Mouse (Mus musculus) hindbrain, embryonic 11.5 days (tissue): ENCODE results near the gene Stt3b. TPM values are rescaled to one million over a fixed set of nuclear protein-coding genes. Genes with fewer than 3 reads are reported as not detected.

Source experiments
- ATAC-seq: fragments of 200-750 bp; cut with Nextera tagmentation; 2 replicates; pipeline ENCODE4 v1.8.0; 2017; ENCODE audit warnings: mild to moderate bottlenecking, moderate TSS enrichment, moderate library complexity; ENCODE audit not compliant: low FRiP score
- DNase-seq: peaks from one replicate; pipeline ENCODE4 v3.0.0-alpha.2; 2015; ENCODE audit warnings: low spot score
- H3K27ac ChIP-seq: fragments of 300-500 bp; sonication (generic); 2 replicates; pipeline ENCODE4 v1.5.1; 2014; ENCODE audit warnings: mild to moderate bottlenecking, low read depth, low read length
- H3K27me3 ChIP-seq: fragments of 300-500 bp; sonication (generic); 2 replicates; pipeline ENCODE4 v1.6.1; 2014; ENCODE audit warnings: mild to moderate bottlenecking, low read length, moderate library complexity, mixed read lengths; ENCODE audit not compliant: control insufficient read depth, insufficient read depth
- H3K36me3 ChIP-seq: fragments of 300-500 bp; sonication (generic); 2 replicates; pipeline ENCODE4 v1.6.1; 2014; ENCODE audit warnings: mild to moderate bottlenecking, low read length, moderate library complexity, mixed read lengths; ENCODE audit not compliant: control insufficient read depth, insufficient read depth
- H3K4me1 ChIP-seq: fragments of 300-500 bp; sonication (generic); replicated peaks from 2 replicates; pipeline ENCODE4 v1.6.1; 2014; ENCODE audit warnings: low read length, mixed read lengths; ENCODE audit not compliant: control insufficient read depth, insufficient read depth
- H3K4me2 ChIP-seq: fragments of 300-500 bp; sonication (generic); replicated peaks from 2 replicates; pipeline ENCODE4 v1.6.1; 2014; ENCODE audit warnings: mild to moderate bottlenecking, low read depth, low read length
- H3K4me3 ChIP-seq: fragments of 300-500 bp; sonication (generic); 2 replicates; pipeline ENCODE4 v1.5.1; 2014; ENCODE audit warnings: low read depth, low read length
- H3K9ac ChIP-seq: fragments of 300-500 bp; sonication (generic); 2 replicates; pipeline ENCODE4 v1.6.1; 2014; ENCODE audit warnings: low read depth, low read length
- H3K9me3 ChIP-seq: fragments of 300-500 bp; sonication (generic); 2 replicates; pipeline ENCODE4 v1.6.1; 2016; ENCODE audit warnings: low read length; ENCODE audit not compliant: control insufficient read depth
- WGBS: fragments of 180-500 bp; shearing (Covaris S2); extraction: QIAGEN DNeasy Blood & Tissue Kit; methylation state at CpG from one replicate; pipeline ENCODE4 v1.1.7; 2014; 5-methylcytosine and 5-hydroxymethylcytosine counted together
- polyA plus RNA-seq: library from polyadenylated mRNA; unstranded; fragments of >200 nt; fragmentation: Nextera tagmentation; extraction: Ambion mirVana; gene quantifications from 2 replicates; pipeline ENCODE4 v1.2.1, GENCODE M21; 2014

The Stt3b gene
- polyA plus RNA-seq, result 112 and 123 TPM in 2 replicates

DNA sequence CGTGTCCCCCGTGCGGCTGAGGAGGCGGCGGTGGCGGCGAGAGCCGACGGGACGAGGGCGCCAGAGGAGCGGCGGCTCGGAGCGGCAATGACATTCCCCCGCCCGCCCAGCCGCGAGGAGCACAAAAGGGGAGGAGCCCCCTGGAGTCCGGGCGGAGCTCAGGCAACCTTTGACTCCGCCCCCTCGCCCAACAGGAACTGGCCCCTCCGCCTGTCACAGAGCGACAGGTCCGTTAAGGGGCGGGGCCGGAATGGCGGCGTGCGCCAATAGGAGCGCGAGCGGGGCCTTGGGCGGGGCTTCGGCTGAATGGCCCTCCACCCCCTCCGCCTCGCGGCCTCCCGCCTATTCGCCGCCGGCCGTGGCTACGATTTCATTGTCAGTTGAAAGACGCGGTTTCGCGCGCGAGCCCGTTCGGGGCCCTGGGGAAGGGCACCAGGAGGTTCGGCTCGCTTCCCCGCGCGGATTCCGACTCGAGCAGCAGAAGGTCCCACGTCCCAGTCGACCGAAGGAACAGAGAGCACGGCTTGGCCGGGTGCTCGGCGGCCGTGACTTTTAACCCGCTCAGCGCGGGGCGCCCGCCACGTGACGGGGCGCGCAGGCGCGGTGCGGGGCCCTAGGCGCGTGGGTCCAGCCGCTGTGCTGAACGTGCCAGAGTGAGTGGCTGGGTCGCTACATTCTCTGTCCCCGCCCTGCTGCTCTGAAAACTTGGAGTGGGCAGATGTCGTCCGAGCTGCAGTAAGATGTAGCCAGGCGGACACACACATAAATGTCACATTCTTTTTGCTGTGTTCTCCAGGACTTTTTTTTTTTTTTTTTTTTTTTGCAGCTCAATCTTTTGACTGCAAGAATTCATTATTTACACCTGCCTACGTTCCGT, at the start of gene Stt3b:
TSS of gene Stt3b (minus strand) at position 76 of the 877 bp plus-strand sequence.
- Histone ChIP-seq H3K4me2 (peak within 1 kb of the TSS; percentile 55), H3K4me3 (peak within 1 kb of the TSS; percentile 100), H3K4me1 (0 out of 2 replicates have a peak, but pooled peaks cover 4% of the 10 kb centered on the region), H3K9ac (peak within 1 kb of the TSS; percentile 97), H3K36me3 (no peaks in the 10 kb centered on the region), H3K27ac (peak within 1 kb of the TSS; percentile 97), H3K9me3 (no peaks in the 10 kb centered on the region), H3K27me3 (no peaks in the 10 kb centered on the region)
- WGBS, result under 1% methylated on average over 85 of the region's 91 CpGs
- DNase-seq (peak; percentile 100), ATAC-seq (peak; percentile 95)

DNA sequence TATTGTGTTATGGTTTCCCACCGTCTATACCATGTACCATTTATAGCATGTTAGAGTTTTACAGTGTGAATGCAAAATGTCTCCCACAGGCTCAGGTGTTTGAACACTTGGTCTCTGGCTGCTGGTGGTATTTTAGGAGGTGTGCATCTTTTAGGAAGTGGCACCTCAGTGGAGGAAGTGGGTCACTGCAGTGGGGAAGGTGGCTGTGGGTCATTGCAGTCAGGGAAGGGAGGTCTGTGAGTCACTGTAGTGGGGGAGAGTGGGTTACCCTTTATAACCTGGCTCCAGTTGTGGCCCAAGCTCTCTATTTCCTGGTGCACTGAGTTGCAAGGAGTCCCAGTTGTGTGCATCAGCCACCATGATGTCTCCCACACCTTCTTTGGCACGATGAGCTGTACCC, 48.2 kb upstream of the Stt3b start:
- Histone ChIP-seq H3K27me3 (no peaks in the 10 kb centered on the region), H3K36me3 (no peaks in the 10 kb centered on the region), H3K27ac (no peak overlapping the region), H3K9me3 (no peaks in the 10 kb centered on the region), H3K4me3 (no peak overlapping the region), H3K4me1 (no peaks in the 10 kb centered on the region), H3K4me2 (no peak overlapping the region), H3K9ac (no peak overlapping the region)
- DNase-seq (no peak), ATAC-seq (no peak)
- 88% methylated on average over 2 of the region's 2 CpGs for WGBS

DNA sequence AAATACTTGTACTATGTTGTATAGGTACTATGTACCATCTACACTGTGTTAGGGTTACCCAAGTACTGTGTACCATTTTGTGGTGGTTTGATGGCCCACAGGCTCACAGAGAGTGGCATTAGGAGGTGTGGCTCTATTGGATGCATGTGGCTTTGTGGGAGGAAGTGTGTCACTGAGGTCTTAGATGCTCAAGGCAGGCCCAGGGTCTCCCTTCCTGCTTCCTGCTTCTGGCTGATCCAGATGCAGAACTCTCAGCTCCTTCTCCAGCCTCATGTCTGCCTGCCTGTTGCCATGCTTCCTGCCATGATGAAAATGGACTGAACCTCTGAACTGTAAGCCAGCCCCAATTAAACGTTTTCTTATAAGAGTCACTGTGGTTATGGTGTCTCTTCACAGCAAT, 47.8 kb upstream of the Stt3b start:
- H3K27me3 ChIP-seq, result no peaks in the 10 kb centered on the region
- H3K9me3 ChIP-seq, result no peaks in the 10 kb centered on the region
- 89% methylated on average over 1 of the region's 1 CpGs for WGBS
- DNase-seq, result no peak
- H3K9ac ChIP-seq, result no peak overlapping the region
- no peak overlapping the region for H3K4me3 ChIP-seq
- H3K27ac ChIP-seq, result no peak overlapping the region
- no peak overlapping the region for H3K4me2 ChIP-seq
- H3K36me3 ChIP-seq, result no peaks in the 10 kb centered on the region
- ATAC-seq, result no peak
- H3K4me1 ChIP-seq, result no peaks in the 10 kb centered on the region

DNA sequence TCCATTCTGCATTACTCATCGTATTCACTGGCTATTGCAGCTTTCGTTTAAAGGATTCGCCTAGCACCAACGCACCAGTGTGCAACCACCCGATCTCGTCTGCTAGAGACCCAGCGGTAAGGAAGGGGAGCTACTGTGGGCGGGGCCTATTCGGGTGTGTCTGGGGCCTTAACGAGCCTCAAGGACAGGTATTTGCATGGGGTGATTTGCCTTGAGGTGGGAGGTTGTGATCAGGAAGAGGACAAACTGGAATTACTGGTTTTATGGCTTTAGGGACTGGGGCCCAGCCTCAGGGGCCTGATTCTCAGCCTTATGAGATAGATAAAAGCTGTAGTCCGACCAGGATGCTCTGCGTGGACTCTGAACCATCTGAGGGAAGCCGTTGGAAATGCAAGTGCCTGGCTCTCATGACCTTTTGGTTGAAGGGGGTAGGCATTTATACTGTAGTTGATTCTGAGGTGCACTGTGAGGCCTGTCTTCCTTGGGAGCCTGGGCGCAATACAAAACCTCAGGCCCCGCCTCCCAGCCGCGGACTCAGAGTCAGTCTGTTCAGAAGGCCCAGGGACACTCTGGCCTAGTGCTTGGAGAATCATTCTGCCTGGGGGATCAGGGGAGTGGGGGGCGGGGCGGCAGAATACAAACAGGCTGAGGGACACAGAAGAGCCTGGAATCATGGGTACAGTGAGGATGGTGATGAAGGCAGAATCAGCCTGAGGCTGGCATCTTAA, 46.7 kb upstream of the Stt3b start:
- peak; percentile 19 for DNase-seq
- Histone ChIP-seq H3K27ac (no peak overlapping the region), H3K4me3 (no peak overlapping the region), H3K9ac (no peak overlapping the region), H3K4me2 (no peak overlapping the region), H3K36me3 (no peaks in the 10 kb centered on the region), H3K4me1 (no peaks in the 10 kb centered on the region), H3K27me3 (no peaks in the 10 kb centered on the region), H3K9me3 (no peaks in the 10 kb centered on the region)
- WGBS, result 36% methylated on average over 19 of the region's 19 CpGs
- no peak for ATAC-seq

DNA sequence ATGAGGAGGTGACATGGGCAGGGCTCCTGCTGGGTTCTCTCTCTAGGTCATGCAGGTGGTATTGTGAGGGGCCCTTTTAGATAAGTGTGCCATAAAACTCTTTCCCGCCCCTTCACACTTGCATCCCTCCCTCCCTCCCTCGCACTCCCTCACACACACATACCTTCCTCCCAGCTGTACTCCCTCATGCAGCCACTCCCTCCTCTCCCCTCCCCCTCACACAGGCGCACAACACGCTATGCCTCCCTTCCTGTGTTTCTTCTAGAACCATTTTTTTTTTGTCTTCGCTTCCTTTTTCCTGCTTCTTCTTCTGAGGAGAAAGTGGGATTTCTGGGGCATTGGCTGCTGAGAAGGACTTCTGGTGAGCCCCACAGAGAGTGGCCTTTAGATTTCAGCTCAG, 45.8 kb upstream of the Stt3b start:
- Histone ChIP-seq H3K4me1 (no peaks in the 10 kb centered on the region), H3K4me3 (no peak overlapping the region), H3K36me3 (no peaks in the 10 kb centered on the region), H3K4me2 (no peak overlapping the region), H3K27me3 (no peaks in the 10 kb centered on the region), H3K9ac (no peak overlapping the region), H3K9me3 (no peaks in the 10 kb centered on the region), H3K27ac (no peak overlapping the region)
- 45% methylated on average over 5 of the region's 5 CpGs for WGBS
- ATAC-seq, result no peak
- DNase-seq, result no peak

DNA sequence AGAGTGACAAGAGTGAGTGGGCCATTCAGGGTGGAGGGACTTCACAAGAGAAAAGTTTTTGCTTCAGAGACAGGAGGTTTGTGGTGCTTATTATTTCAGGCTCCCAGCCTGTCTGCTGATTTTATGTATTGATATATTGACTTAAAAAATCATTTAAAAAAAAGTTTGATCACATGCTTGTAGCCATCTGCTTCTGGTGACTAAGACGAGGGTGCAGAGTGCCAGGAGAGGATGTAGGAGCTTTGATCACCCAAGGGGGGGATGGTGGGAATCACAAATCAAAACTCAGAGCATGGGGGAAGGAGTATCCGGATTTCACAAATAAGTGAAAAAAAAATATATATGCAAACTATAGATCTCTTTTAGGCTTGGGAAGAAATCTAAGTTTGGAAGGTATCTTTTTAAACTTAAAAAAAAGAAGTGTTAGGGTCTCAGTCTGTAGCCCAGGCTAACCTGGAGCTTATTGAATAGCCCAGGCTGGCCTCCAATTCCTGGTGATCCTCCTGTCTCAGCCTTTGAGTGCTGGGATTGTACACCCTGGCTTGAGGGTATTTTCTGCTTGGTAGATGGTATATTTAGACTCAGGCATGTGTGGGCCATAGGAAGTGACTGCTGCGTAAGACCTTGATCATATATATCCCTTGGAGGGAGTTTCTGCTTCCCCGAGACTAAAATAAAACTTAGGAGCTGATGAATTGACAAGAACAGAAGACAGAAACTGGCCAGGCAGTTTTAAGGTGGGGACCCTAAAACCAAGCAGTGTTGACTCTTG, 39.7 kb upstream of the Stt3b start:
- DNase-seq, result no peak
- no peak overlapping the region for H3K27ac ChIP-seq
- H3K9ac ChIP-seq, result no peak overlapping the region
- no peaks in the 10 kb centered on the region for H3K36me3 ChIP-seq
- H3K9me3 ChIP-seq, result no peaks in the 10 kb centered on the region
- WGBS, result 74% methylated on average over 4 of the region's 4 CpGs
- H3K4me3 ChIP-seq, result no peak overlapping the region
- ATAC-seq, result no peak
- no peak overlapping the region for H3K4me2 ChIP-seq
- H3K4me1 ChIP-seq, result no peaks in the 10 kb centered on the region
- no peaks in the 10 kb centered on the region for H3K27me3 ChIP-seq

DNA sequence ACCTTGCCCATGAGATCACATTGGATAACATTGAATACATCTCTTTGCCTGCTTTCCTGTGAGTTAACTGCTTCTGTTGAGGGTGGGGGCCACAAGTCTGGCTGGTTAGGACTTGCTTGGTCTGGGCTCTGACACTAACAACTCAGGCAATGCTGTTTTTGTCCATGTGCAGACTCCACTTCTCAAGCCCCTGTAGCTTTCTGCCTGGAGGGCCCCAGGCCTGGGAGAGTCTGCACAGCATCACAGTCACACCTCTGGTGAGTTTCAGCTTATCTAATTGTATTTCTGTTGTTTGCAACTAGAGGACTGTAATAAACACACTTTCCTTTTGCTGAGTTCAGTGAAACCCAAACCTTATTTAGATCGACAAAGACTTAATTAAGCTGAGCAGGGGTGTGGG, 38.9 kb upstream of the Stt3b start:
- no peak for DNase-seq
- Histone ChIP-seq H3K4me2 (no peak overlapping the region), H3K36me3 (no peaks in the 10 kb centered on the region), H3K4me3 (no peak overlapping the region), H3K27me3 (no peaks in the 10 kb centered on the region), H3K9me3 (no peaks in the 10 kb centered on the region), H3K4me1 (no peaks in the 10 kb centered on the region), H3K9ac (no peak overlapping the region), H3K27ac (no peak overlapping the region)
- WGBS, result 86% methylated on average over 1 of the region's 1 CpGs
- no peak for ATAC-seq

DNA sequence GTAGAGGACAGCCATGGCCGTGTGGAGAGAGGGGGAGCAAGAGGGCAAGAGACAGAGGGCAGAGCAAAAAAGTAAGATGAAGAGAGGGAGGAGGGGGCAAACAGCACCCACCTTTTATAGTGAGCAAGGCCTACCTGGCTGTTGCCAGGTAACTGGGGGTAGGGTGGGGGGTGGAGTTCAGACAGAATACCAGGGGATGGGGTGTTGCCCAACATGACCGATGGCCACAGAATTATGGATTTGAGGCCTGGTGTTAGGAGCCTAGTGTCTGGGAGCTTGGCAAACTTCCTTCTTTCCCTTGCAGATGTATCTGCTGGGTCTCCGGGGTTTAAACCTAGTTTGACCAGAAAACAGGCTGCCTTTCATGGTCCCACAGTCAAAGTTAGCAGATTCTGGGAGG, 34.7 kb upstream of the Stt3b start:
- DNase-seq, result no peak
- Histone ChIP-seq H3K27ac (no peak overlapping the region), H3K4me2 (no peak overlapping the region), H3K9me3 (no peaks in the 10 kb centered on the region), H3K4me1 (no peaks in the 10 kb centered on the region), H3K27me3 (no peaks in the 10 kb centered on the region), H3K9ac (no peak overlapping the region), H3K4me3 (no peak overlapping the region), H3K36me3 (no peaks in the 10 kb centered on the region)
- no peak for ATAC-seq
- 89% methylated on average over 3 of the region's 3 CpGs for WGBS
